Mouse (Mus musculus): ENCODE measurements around the gene Phlpp2.

- TF ChIP-seq GATA1 (IDR thresholded peaks at IDR 0.05; ENCODE audit: low read length) (no peak), TAL1 (IDR thresholded peaks at IDR 0.05; ENCODE audit: low read length) (no peak)
These were observed 79.3 kb downstream of the Phlpp2 start for GRCm38 (mm10) chr8:109947447-109948284.
